Mouse (Mus musculus): ENCODE measurements at regions not wholly inside any gene's neighbourhood (a gene's known extent, or its start where the extent isn't known, plus 50 kb on each side); places are given as distances from the start of the nearest gene placed in this dataset.

DNA sequence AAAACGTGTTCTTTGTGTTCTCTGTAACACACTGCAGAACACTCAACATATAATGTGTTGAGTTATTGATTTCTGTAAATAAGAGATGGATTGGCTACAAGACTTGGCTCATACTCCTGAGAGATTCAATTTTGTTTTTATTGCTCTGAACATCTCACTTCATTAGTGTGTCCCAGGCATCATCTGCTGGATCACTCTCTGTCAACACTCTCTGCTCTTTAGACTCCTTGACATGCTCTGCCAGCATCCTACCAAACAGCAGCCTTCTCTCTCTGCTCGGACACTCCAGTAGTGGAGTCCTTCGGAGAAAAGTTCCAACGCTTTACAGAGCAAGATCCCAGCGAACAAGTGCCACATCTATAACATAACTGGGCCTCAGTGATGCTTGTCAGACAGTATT lies 235.1 kb upstream of the Lcorl start:
- no peak for DNase-seq (ENCODE audit: low spot score in 2 of 2)

DNA sequence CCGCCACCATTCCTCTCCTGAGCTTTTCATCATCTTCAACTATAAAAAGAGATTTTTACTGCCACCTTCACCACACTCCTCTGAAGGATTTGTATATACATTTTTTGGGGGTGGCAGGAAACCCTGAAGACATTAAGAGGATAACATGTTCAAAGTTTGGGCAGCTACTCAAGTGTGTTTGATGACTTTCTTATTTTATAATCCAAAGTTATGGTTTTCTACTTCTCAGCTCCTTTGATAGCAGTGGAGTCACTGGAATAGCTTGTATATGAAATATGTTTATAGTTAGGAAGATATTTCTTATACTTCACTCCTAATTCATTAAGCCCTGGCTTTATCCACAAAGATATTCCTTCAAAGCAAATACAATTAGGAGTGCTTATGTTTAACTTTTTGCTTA lies 229.5 kb upstream of the Lcorl start:
- DNase-seq (ENCODE audit: low spot score in 2 of 2): no peak

DNA sequence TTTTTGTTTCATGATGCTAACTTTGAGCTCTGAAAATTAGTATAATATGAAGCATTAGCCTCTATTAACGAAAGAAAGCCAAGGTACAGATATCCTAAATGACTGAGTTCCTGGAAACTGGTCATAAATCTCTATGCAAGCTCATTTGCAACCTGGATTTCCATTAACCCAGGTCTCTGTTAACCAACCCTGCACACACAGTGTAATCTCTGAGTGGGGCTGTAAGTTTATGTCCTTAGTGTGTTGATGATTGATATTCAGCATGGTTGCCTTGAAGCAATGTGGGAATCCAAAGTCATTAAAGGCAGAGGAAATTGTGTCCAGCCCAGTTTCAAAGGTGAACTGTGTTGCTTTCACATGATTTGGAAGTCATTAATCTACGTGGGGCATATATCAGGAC lies 225.9 kb upstream of the Lcorl start:
- DNase-seq (ENCODE audit: low spot score in 2 of 2): no peak

DNA sequence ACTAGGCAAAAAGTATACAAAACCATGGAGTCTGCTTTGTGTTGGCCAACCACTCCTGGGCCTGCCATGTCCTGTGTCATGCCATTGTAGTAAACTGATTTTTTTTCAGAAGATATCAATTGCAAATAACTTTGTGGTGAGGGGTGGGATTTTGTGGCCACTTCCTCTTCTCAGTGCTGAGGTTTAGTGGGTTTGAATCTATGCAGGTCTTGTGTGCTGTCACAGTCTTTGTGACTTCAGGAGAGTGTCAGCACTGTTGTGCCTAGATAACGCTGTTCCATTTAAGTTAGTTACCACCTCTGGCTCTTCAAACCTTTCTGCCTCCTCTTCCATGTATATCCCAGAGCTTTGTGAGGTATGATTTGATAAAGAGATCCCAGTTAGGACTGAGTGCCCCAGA lies 216.3 kb upstream of the Lcorl start:
- no peak for DNase-seq (ENCODE audit: low spot score in 2 of 2)

DNA sequence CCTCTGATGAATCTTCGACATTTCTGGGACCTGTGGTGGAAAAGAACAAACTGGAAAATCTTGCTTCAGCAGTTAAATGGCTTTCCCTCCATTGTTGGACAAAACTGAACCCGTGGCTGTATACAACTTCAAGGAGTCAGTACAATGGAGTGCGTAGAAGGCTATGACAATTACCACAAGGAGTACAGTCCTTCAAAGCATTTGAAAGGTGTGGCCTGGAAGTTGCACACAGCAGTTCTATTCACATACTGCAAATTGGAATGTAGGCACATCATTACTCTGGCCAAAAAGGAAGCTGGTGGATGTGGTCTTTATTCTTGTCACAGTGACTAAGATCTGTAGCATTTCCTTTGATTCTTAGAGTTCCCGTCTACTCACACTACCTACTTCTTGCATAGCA lies 215.7 kb upstream of the Lcorl start:
- no peak for DNase-seq (ENCODE audit: low spot score in 2 of 2)

DNA sequence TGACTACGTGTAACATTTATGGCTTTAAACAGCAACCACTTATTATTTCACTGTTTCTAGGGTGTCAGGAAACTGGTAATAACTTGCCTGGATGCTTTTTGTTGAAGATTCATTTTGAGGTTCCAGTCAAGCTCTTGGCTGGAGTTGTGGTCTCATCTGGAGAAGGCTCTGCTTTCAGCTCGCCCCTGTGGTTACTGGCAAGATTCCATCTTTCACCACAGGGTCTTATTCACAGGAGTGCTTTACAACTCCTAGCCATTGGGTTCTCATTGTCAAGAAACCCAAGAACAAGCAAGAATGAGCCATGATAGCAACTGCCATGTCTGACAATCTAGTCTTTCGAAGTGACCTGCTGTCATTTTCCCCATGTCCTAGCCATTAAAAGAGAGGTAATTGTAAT lies 202.5 kb upstream of the Lcorl start:
- DNase-seq (ENCODE audit: low spot score in 2 of 2): no peak

DNA sequence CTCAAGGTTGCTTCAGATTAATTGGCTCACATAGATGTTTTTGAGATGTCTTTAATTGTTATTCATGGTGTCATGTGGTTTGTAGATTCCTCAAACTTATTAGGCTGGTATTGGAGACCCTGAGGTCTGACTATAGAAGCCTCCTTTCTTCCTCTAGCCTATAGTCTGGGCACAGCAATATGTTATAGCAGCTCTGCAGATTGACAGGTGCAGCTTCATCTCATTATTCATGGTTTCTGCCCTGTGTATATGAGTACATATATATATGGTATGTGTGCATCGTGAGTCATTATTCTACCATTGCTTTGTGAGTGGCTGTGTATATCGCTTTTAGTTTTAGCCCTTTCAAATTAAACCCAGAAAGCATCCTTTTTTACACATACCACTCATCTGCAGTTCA lies 197.4 kb upstream of the Lcorl start:
- no peak for DNase-seq (ENCODE audit: low spot score in 2 of 2)

DNA sequence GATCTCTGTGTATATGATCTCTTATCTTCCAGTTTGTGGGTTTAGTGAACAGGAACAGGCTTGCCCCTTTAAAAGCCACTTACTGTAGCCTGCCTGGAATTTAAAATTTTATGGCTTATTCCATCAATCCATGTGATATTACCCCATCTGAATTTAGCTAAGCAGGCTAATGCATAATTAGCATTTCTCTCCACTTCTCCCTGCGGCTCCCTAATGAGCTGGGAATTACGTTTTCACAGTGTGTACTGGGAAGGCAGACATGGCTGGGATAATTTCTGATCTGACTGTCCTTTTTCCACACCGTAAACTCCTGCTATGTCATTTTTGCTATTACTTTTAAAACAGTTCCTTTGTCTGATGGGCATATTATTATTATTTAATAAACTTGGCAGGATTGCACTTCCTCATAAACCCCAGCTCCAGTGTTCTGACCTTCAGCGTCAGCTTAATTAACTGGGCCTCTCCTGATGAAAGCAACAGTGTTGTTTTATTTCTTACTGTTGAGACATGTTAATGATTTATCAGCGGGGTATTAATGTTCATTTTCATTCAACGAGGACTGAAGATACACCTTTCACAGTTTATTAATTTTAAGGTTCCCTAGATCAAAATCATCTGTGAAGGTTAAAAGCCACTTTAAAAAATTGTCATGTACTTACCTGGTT lies 185.4 kb upstream of the Lcorl start:
- DNase-seq (ENCODE audit: low spot score in 2 of 2): no peak

DNA sequence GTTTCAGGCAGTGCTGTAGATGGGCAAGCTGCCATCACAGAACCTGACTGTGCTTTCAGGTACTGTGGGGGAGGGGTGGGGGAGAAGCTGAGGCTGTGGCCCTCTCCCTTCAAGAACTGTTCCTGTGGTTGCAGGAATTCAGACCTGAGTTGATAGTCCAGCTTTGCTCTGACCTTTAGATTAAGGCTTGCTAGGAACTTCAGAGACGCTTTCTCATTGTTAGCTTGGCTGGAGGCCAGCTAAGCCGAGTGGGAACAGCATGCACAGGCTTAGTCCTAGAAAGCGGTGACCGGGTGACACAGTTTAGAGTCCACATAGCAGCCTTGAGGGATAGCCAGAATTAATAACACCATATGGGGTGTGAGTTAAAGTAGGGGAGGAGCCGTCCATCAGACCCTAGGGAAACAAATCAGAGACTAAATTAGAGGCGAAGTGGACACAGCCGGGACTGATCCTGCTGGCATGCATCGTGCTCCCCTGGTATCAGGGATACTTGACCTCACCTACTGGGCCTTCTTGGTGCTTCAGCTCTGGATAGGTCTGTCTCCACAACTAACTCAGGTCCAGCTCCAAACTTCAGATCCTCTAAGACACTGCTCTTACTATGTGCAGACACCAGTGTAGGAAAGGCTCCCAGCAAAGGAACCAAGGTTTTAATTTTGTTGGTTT lies 175.7 kb upstream of the Lcorl start:
- peak in 1 of 2 experiments; percentile 11 for DNase-seq (ENCODE audit: low spot score in 2 of 2)

DNA sequence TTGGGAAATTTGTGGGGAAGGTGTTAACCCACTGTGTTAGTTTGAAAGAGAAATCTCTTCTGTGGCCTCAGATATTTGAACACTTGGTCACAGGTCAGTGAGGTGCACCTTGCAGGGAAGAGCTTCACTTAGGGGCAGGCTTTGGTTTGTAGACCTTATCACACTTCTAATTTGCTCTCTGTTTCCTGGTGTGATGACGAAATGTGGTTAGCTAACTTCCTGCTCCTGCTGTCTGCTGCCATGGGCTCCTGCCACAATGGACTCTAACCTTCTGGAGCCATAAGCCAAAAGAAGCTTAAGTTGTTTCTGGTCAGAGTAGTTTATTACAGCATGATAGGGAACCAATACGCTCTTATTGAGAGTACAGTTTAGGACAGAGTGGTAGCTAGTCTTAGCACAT lies 174.8 kb upstream of the Lcorl start:
- DNase-seq (ENCODE audit: low spot score in 2 of 2): no peak

DNA sequence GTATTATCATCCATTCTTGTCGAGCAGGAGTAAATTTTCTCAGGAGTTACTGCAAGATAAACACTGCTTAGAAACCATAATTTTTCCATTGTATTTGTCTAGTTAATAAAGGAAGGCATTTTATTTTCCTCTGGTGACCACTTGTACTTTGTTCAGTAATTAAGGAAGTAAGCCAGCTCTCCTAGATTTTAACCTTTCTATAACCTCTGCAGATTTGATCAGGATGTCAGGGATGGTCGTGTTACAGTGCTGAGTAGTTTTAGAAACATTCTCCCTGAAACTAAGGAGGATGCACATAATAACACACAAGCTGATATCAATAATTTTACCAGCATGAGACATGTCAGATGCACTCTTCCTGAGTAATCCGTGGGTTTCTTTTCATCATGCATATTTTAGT lies 166.7 kb upstream of the Lcorl start:
- no peak for DNase-seq (ENCODE audit: low spot score in 2 of 2)

DNA sequence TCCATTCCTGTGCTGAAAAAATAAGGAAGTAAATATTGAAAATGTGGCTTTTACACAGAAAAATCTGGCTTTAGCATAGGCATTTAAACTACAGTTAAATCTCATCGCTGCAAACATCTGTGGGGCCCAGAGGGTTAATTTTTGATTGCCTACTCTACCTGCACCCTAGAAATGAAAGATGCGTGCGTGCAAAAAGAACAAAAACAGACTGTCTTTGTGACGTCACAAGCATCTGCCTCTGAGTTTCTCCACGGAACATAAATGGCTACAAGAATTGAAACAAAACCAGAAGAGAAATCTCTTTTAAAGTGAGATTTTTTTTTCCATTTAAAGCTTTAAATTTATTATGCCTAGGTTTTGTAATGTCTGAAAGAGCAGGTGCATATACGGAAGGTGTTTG lies 166.0 kb upstream of the Lcorl start:
- DNase-seq (ENCODE audit: low spot score in 2 of 2): no peak

DNA sequence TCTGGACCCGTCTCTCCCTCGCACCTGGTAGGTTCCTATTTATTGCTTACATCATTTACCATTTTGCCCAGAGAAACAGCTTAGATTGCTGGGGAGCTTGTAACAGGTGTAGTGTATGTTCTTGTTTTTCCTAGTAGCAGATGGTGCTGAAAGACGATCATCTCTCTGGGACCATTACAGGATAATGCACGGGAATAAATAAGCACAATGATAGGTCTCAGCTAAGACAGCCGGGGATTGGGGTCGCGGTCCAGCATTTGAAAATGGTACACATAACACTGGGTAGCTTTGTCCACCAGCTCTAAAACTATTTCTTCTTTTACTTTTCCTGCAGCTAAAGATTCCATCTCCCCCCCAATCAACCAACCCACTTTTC lies 164.6 kb upstream of the Lcorl start:
- DNase-seq (ENCODE audit: low spot score in 2 of 2): no peak

DNA sequence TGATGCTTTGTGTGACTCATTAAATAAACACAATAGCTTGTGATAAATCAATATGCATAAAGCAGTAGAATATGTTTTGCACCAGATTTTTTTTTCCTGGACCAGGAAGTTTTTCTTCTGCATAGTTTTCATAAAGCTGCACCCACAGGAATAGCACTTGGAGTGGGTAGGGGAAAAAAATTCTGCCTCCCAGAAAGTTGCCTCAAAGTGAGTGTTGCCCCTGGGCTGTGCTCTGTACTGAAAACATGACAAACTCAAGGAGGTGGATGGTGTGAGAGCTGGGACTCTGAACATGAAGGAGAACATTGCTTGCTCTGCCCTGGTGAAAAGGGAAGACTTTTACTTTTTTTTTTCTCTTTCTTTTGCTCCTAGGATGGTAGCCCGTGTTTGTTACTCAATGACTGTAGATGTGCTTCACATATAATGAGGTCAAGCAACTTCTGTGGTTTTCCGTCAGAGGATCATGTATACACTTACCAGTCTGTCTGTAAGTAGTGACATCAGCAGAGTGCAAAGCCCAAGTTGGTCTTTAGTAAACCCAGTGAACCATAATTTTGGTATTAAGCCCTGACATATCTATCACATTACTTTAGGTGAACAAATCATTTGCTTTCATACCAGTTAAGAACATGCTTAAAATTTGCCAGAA lies 164.1 kb upstream of the Lcorl start:
- no peak for DNase-seq (ENCODE audit: low spot score in 2 of 2)

DNA sequence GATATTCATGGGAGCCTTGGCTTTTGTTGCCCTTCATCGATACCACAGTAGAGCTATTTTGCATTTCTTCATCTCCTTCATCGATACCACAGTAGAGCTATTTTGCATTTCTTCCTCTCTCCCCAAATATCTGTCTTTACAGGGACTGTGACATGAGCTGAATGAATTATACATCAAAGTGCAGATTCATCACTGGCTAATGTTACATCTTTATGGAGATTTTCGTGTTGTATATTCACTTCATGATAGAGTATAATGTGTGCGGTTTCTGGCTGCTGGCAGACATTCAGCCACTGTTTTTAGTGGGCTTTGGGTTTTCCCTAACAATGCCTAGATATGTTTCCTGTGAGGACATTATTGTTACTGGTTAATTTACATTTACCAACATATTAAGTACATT lies 162.8 kb upstream of the Lcorl start:
- DNase-seq (ENCODE audit: low spot score in 2 of 2): no peak

DNA sequence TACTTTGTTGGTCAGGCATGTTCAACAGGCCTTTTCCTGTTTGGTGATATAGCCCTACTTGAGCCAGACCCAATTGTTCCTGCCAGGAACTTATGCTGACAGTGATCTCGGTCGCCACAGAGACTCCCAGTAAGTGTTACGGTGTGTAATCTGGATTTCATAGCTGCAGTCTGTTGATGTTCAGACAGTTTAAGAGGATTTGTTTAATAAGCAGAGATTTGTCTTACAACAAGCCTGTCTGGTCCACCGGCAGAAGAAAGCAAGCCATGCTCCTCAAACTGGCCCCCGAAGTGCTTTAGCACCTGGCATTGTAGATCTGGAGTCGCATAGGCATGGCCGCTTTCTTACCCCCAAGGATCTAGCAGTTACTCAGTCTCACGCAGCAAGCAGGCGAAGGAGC lies 150.0 kb upstream of the Lcorl start:
- no peak for DNase-seq (ENCODE audit: low spot score in 2 of 2)

DNA sequence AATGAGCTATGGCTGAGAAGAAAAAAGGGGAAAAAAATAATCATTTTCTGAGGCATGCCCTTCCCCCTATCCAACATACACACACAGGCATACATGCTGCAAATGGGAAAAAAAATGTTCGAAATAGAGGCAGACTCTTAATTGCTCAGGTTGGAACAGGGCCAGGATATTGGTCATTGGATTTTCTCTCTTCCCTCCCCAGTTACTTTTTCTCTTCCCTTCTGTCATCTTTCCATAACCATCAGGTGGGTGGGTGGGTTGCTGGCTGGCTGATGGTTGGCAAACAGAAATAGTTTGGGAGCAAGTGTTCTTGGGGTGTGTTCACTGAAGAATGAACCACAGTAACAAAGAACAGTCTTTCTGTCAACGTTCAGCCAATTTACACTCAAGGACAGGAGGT lies 149.3 kb upstream of the Lcorl start:
- peak; percentile 28 to 36 for DNase-seq (ENCODE audit: low spot score in 2 of 2)

DNA sequence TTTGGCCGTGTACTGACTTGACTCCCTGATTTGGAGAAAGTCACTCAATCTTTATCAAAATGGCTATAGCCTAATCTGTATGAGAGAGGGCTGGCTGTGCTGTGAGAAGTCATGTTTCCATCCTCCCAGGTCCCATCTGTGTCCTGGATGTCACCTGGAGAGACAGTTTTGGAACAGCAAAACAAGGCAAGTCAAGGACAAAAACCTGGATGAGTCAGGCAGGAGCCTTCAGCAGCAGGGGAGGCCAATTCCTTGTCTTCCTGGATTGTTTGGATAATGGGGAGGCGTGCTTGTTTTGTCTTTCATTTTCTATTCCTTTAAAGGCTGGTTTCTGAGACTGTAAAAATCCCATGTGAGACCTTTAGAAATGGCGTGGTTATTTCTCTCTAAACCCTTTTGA lies 148.8 kb upstream of the Lcorl start:
- no peak for DNase-seq (ENCODE audit: low spot score in 2 of 2)

DNA sequence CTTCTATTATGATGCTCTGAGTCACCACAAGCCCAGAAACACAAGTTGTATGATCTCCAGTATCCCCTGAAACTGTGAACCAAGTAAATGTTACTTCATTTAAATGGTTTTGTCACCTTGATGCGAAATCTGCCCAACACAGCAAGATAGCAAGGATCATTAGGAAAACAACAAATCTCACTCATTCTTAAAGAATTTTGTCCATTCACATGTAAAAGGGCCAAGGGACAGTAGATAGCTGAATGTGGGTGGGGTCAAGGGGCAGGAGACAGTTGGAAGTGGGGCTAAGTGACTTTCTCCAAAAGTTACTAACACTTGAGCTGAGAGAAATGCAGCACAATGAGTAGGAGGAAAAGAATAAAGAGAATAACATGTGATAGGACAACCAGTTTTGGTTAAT lies 148.2 kb upstream of the Lcorl start:
- no peak for DNase-seq (ENCODE audit: low spot score in 2 of 2)

DNA sequence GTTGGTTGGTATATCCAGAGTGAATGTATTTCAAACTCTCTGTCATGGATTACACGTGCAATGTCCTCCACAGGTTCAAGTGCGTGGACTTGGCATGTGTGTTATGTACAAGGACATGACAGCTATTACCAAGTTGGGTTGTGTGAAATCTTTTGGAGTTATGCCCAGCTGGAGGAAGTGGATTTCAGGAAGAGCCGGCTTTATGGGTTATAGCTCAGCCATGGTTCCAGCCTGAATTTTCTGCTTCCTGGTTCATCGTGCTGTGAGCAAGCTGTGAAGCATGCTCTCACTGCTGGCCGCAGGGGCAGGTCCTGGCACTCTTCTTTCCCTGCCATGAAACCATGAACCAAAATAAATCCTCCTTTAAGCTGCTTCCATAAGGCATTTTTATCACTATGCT lies 144.6 kb upstream of the Lcorl start:
- no peak for DNase-seq (ENCODE audit: low spot score in 2 of 2)

DNA sequence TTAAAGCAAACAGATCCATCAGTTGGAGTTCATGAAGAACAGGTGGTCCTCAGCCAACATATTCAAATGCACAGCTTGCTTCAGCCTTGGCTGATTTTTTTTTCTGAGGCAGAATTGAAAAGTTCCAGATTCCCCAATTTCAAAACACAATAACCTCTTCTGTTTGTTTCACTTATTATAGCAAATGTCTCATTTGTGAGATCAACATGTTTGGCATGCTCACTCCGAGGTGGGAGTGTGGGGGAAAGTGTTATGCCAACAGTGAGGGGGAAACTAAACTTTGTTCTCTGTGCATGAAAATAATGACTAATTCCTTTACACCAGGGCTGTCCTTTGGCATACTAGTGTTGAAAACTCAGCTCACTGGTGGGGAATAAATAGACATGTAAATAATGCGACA lies 100.4 kb upstream of the Lcorl start:
- DNase-seq (ENCODE audit: low spot score in 2 of 2): no peak

DNA sequence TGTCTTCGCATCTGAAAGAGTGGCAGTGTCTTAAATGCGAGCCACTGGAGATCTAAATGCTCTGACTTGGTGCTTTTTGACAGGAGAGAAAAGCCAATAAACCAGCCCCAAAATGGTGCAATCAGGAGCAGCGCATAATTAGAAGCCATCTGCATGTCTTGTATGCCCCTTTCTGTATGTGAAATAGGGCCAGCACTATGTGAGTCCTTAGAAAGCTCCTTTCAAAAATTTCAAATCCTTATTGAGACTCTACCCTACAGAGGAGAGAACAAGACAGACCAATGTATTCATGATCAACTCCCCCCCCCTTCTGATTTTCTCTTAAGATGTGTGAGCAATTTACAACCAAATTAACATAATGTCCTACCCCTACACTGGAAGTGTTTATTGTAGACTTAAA lies 86.6 kb upstream of the Lcorl start:
- no peak for DNase-seq (ENCODE audit: low spot score in 2 of 2)

DNA sequence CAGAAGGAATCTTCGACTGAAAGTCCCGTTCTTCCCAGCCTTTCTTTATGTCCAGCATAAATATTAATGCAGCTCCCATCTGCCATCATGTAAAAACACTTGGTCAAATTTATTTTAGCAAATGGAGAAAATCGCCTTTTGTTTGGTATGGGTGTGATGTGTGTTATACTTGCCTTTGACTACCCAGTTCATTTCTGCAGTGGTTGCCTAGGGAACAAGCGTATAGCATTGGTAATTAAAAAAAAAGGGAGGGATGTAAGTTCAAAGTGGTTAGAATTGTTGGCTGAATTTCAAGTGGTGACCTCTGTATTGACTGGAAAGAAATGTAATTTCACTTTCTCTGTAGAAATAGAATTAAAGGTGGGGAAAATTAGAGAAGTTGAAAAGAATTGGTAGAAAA lies 75.6 kb upstream of the Lcorl start:
- DNase-seq (ENCODE audit: low spot score in 2 of 2): no peak
